In the genomic region with DNA sequence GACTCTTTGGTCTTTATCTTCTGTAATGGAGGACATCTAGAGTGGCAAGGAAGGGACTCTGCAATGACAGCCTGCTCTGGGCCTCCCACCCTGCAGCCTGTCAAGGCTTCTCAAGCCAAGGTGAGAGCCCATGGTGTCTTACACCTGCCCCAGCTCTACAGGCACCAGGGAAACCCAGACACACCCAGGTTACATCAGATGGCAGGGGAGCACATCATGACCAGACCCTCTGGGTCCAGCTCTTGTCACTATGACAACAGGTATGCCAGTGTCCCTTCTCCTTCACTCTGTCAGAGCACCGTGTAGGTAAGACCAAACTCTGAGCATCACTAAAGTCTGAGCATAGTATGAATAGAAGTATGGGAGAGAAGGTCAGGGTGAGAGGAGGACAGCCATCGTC, we compare ENCODE assay signal across 26 mouse cellular contexts.
"Had no signal": no experiment of that assay in that cellular context is flagged by ENCODE, and none has a peak within 500 bp of the region (broad histone marks: within the 10 kb centered on the region; RNA-seq: fewer than 3 reads in every experiment).

No protein-coding gene starts in this region.

- H3K36me3 ChIP-seq: heart, embryonic 12.5 days; hindbrain, embryonic 10.5 days; hindbrain, embryonic 12.5 days; intestine, embryonic 15.5 days; limb, embryonic 10.5 days; limb, embryonic 12.5 days; liver, embryonic 13.5 days; liver, embryonic 15.5 days had no signal

- H3K27me3 ChIP-seq: heart, embryonic 12.5 days; hindbrain, embryonic 12.5 days; intestine, embryonic 15.5 days; limb, embryonic 12.5 days; liver, embryonic 13.5 days; liver, embryonic 15.5 days had no signal

- ATAC-seq: hindbrain, embryonic 16.5 days; inflammation-experienced regulatory T-cells, adult 6 months; intestine, embryonic 15.5 days; intestine, postnatal 0 days had no signal

- H3K9me3 ChIP-seq: hindbrain, embryonic 10.5 days; hindbrain, embryonic 12.5 days; intestine, embryonic 15.5 days; limb, embryonic 10.5 days; limb, embryonic 12.5 days; liver, embryonic 13.5 days; liver, embryonic 15.5 days had no signal

- H3K4me3 ChIP-seq: gastrocnemius, adult 2 months; heart, adult 2 months; heart, embryonic 12.5 days; hindbrain, embryonic 10.5 days; hindbrain, embryonic 12.5 days; intestine, embryonic 15.5 days; layer of hippocampus, adult 2 months; left cerebral cortex, adult 2 months; limb, embryonic 10.5 days; limb, embryonic 12.5 days; liver, embryonic 13.5 days; liver, embryonic 15.5 days had no signal

- H3K4me2 ChIP-seq: heart, embryonic 12.5 days; hindbrain, embryonic 12.5 days; hindbrain, embryonic 14.5 days; intestine, embryonic 15.5 days; limb, embryonic 12.5 days; liver, embryonic 11.5 days; liver, embryonic 13.5 days; liver, embryonic 15.5 days had no signal

- H3K4me1 ChIP-seq: heart, embryonic 12.5 days; hindbrain, embryonic 12.5 days; intestine, embryonic 15.5 days; limb, embryonic 10.5 days; limb, embryonic 12.5 days; liver, embryonic 13.5 days; liver, embryonic 15.5 days had no signal

- H3K27ac ChIP-seq: gastrocnemius, adult 2 months; heart, adult 2 months; hindbrain, embryonic 12.5 days; hindbrain, embryonic 14.5 days; intestine, embryonic 15.5 days; layer of hippocampus, adult 2 months; left cerebral cortex, adult 2 months; limb, embryonic 10.5 days; limb, embryonic 12.5 days; liver, embryonic 13.5 days; liver, embryonic 15.5 days had no signal

- H3K9ac ChIP-seq: heart, embryonic 12.5 days; hindbrain, embryonic 12.5 days; hindbrain, embryonic 14.5 days; intestine, embryonic 15.5 days; limb, embryonic 12.5 days; liver, embryonic 13.5 days; liver, embryonic 15.5 days had no signal

- DNase-seq: gastrocnemius, adult 2 months; gastrocnemius, postnatal 10 days; gastrocnemius, postnatal 25 days; heart, adult 2 months; heart, postnatal 10 days; kidney, adult 18-20 months; kidney, adult 8-10 months; kidney, postnatal 10 days; kidney, postnatal 25 days; kidney, postnatal 4 days; liver; liver, embryonic 13.5 days had no signal
